Mouse (Mus musculus): ENCODE results near the gene Sh3bp5l. TPM values are rescaled to one million over a fixed set of nuclear protein-coding genes. Genes with fewer than 3 reads are reported as not detected.

The Sh3bp5l gene
- 33.7 and 38.0 TPM in 2 replicates for polyA plus RNA-seq (2015; fragmentation: Nextera tagmentation; extraction: Ambion mirVana)

GRCm38 (mm10) chr11:58330276-58331148, at the start of gene Sh3bp5l, which contains the start of gene Zfp672:
Gene Sh3bp5l (plus strand): TSS chr11:58330724.
Gene Zfp672 (minus strand): TSS chr11:58330339.
- Histone ChIP-seq H3K9ac (replicated peaks; ENCODE audit: low read depth) (peak within 1 kb of the TSS; percentile 83), H3K27ac (ENCODE audit: low read length) (peak within 1 kb of the TSS; percentile 85), H3K4me1 (ENCODE audit: insufficient read depth, low read depth, low read length) (peaks cover 6% of the 10 kb centered on the region; the same call in 1 of the 2 replicates), H3K9me3 (ENCODE audit: low read length) (no peaks in the 10 kb centered on the region), H3K36me3 (ENCODE audit: insufficient read depth, low read length) (0 out of 2 replicates have a peak, but pooled peaks cover 4% of the 10 kb centered on the region), H3K4me3 (ENCODE audit: low read depth, low read length) (peak within 1 kb of the TSS; percentile 79), H3K27me3 (replicated peaks; ENCODE audit: insufficient read depth, low read length) (no peaks in the 10 kb centered on the region), H3K4me2 (replicated peaks; ENCODE audit: low read depth, low read length) (peak within 1 kb of the TSS; percentile 66)
- DNase-seq (ENCODE audit: low spot score), result peak; percentile 99
- TF ChIP-seq EP300 (IDR thresholded peaks at IDR 0.05) (no peak; the same call in none of the 2 replicates), CTCF (IDR thresholded peaks at IDR 0.05) (no peak)
- WGBS, result under 1% methylated on average over 52 of the region's 52 CpGs
- peak; percentile 93 for ATAC-seq

- Histone ChIP-seq H3K4me3 (ENCODE audit: low read depth, low read length) (no peak overlapping the region), H3K4me1 (ENCODE audit: insufficient read depth, low read depth, low read length) (no peaks in the 10 kb centered on the region), H3K9me3 (ENCODE audit: low read length) (no peaks in the 10 kb centered on the region), H3K36me3 (ENCODE audit: insufficient read depth, low read length) (no peaks in the 10 kb centered on the region), H3K27ac (ENCODE audit: low read length) (no peak overlapping the region), H3K4me2 (replicated peaks; ENCODE audit: low read depth, low read length) (no peak overlapping the region), H3K27me3 (replicated peaks; ENCODE audit: insufficient read depth, low read length) (no peaks in the 10 kb centered on the region), H3K9ac (replicated peaks; ENCODE audit: low read depth) (no peak overlapping the region)
- DNase-seq (ENCODE audit: low spot score) (no peak), ATAC-seq (no peak)
- WGBS, result 78% methylated on average over 13 of the region's 13 CpGs
- no peak for TF ChIP-seq CTCF (IDR thresholded peaks at IDR 0.05)
- TF ChIP-seq EP300 (IDR thresholded peaks at IDR 0.05), result no peak
These were observed 48.5 kb upstream of the Sh3bp5l start for GRCm38 (mm10) chr11:58281970-58282496.

GRCm38 (mm10) chr11:58282518-58282917, 48.0 kb upstream of the Sh3bp5l start:
- Histone ChIP-seq H3K4me1 (ENCODE audit: insufficient read depth, low read depth, low read length) (no peaks in the 10 kb centered on the region), H3K27me3 (replicated peaks; ENCODE audit: insufficient read depth, low read length) (no peaks in the 10 kb centered on the region), H3K27ac (ENCODE audit: low read length) (no peak overlapping the region), H3K36me3 (ENCODE audit: insufficient read depth, low read length) (no peaks in the 10 kb centered on the region), H3K4me2 (replicated peaks; ENCODE audit: low read depth, low read length) (no peak overlapping the region), H3K4me3 (ENCODE audit: low read depth, low read length) (no peak overlapping the region), H3K9ac (replicated peaks; ENCODE audit: low read depth) (no peak overlapping the region), H3K9me3 (ENCODE audit: low read length) (no peaks in the 10 kb centered on the region)
- DNase-seq (ENCODE audit: low spot score) (no peak), ATAC-seq (no peak)
- TF ChIP-seq CTCF (IDR thresholded peaks at IDR 0.05) (no peak), EP300 (IDR thresholded peaks at IDR 0.05) (no peak)
- 71% methylated on average over 5 of the region's 5 CpGs for WGBS

- no peak overlapping the region for H3K9ac ChIP-seq (replicated peaks; ENCODE audit: low read depth)
- TF ChIP-seq CTCF (IDR thresholded peaks at IDR 0.05) (no peak), EP300 (IDR thresholded peaks at IDR 0.05) (no peak)
- H3K27ac ChIP-seq (ENCODE audit: low read length), result no peak overlapping the region
- 61% methylated on average over 9 of the region's 9 CpGs for WGBS
- no peak overlapping the region for H3K4me2 ChIP-seq (replicated peaks; ENCODE audit: low read depth, low read length)
- no peaks in the 10 kb centered on the region for H3K9me3 ChIP-seq (ENCODE audit: low read length)
- ATAC-seq, result no peak
- H3K27me3 ChIP-seq (replicated peaks; ENCODE audit: insufficient read depth, low read length), result no peaks in the 10 kb centered on the region
- no peak overlapping the region for H3K4me3 ChIP-seq (ENCODE audit: low read depth, low read length)
- no peaks in the 10 kb centered on the region for H3K4me1 ChIP-seq (ENCODE audit: insufficient read depth, low read depth, low read length)
- no peak for DNase-seq (ENCODE audit: low spot score)
- no peaks in the 10 kb centered on the region for H3K36me3 ChIP-seq (ENCODE audit: insufficient read depth, low read length)
These were observed 40.4 kb upstream of the Sh3bp5l start for GRCm38 (mm10) chr11:58289992-58290682.

- H3K27me3 ChIP-seq (replicated peaks; ENCODE audit: insufficient read depth, low read length), result no peaks in the 10 kb centered on the region
- ATAC-seq, result no peak
- H3K27ac ChIP-seq (ENCODE audit: low read length), result no peak overlapping the region
- no peak overlapping the region for H3K9ac ChIP-seq (replicated peaks; ENCODE audit: low read depth)
- H3K9me3 ChIP-seq (ENCODE audit: low read length), result no peaks in the 10 kb centered on the region
- H3K36me3 ChIP-seq (ENCODE audit: insufficient read depth, low read length), result no peaks in the 10 kb centered on the region
- no peak for DNase-seq (ENCODE audit: low spot score)
- WGBS, result 74% methylated on average over 4 of the region's 4 CpGs
- no peak overlapping the region for H3K4me3 ChIP-seq (ENCODE audit: low read depth, low read length)
- H3K4me1 ChIP-seq (ENCODE audit: insufficient read depth, low read depth, low read length), result no peaks in the 10 kb centered on the region
- H3K4me2 ChIP-seq (replicated peaks; ENCODE audit: low read depth, low read length), result no peak overlapping the region
- TF ChIP-seq CTCF (IDR thresholded peaks at IDR 0.05), result no peak
- no peak for TF ChIP-seq EP300 (IDR thresholded peaks at IDR 0.05)
These were observed 39.7 kb upstream of the Sh3bp5l start for GRCm38 (mm10) chr11:58290812-58291211.

GRCm38 (mm10) chr11:58292791-58293190, 37.7 kb upstream of the Sh3bp5l start:
- Histone ChIP-seq H3K9ac (replicated peaks; ENCODE audit: low read depth) (no peak overlapping the region), H3K36me3 (ENCODE audit: insufficient read depth, low read length) (no peaks in the 10 kb centered on the region), H3K4me1 (ENCODE audit: insufficient read depth, low read depth, low read length) (no peaks in the 10 kb centered on the region), H3K9me3 (ENCODE audit: low read length) (no peaks in the 10 kb centered on the region), H3K4me2 (replicated peaks; ENCODE audit: low read depth, low read length) (no peak overlapping the region), H3K27me3 (replicated peaks; ENCODE audit: insufficient read depth, low read length) (no peaks in the 10 kb centered on the region), H3K27ac (ENCODE audit: low read length) (no peak overlapping the region), H3K4me3 (ENCODE audit: low read depth, low read length) (no peak overlapping the region)
- WGBS, result 41% methylated on average over 4 of the region's 4 CpGs
- DNase-seq (ENCODE audit: low spot score), result no peak
- TF ChIP-seq CTCF (IDR thresholded peaks at IDR 0.05), result no peak
- no peak for TF ChIP-seq EP300 (IDR thresholded peaks at IDR 0.05)
- ATAC-seq, result no peak; the same call in 1 of the 2 replicates

Data from lung, postnatal 0 days (tissue).